Mouse (Mus musculus): ENCODE measurements at regions not wholly inside any gene's neighbourhood (a gene's known extent, or its start where the extent isn't known, plus 50 kb on each side); places are given as distances from the start of the nearest gene placed in this dataset.
A peak's percentile ranks its signal among the peaks of the same experiment; 100 is the strongest.

- peak in 1 of 2 experiments; percentile 9 for DNase-seq (ENCODE audit: low spot score in 2 of 2)
Measured at GRCm38 (mm10) chr13:84760978-84761377, 428.2 kb upstream of the Ccnh start.

GRCm38 (mm10) chr13:84761821-84762220 lies 427.4 kb upstream of the Ccnh start:
- no peak for DNase-seq (ENCODE audit: low spot score in 2 of 2)

GRCm38 (mm10) chr13:84763916-84764315 lies 425.3 kb upstream of the Ccnh start:
- no peak for DNase-seq (ENCODE audit: low spot score in 2 of 2)

GRCm38 (mm10) chr13:84771956-84772355 lies 417.3 kb upstream of the Ccnh start:
- DNase-seq (ENCODE audit: low spot score in 2 of 2) = no peak

- DNase-seq (ENCODE audit: low spot score in 2 of 2) = no peak
Measured at GRCm38 (mm10) chr13:84783017-84783937, 405.9 kb upstream of the Ccnh start.

GRCm38 (mm10) chr13:84804241-84804980 lies 384.8 kb upstream of the Ccnh start:
- DNase-seq (ENCODE audit: low spot score in 2 of 2) = no peak

GRCm38 (mm10) chr13:84805190-84805589 lies 384.0 kb upstream of the Ccnh start:
- peak in 1 of 2 experiments; percentile 10 for DNase-seq (ENCODE audit: low spot score in 2 of 2)

GRCm38 (mm10) chr13:84809605-84810004 lies 379.6 kb upstream of the Ccnh start:
- no peak for DNase-seq (ENCODE audit: low spot score in 2 of 2)
